Mouse (Mus musculus): ENCODE measurements around the gene Itgb4. TPM values are rescaled to one million over a fixed set of nuclear protein-coding genes. Genes with fewer than 3 reads are reported as not detected.

Itgb4 gene
- total RNA-seq, 2 experiments from 2014 or later, result 3.7 to 6.6 TPM

DNA sequence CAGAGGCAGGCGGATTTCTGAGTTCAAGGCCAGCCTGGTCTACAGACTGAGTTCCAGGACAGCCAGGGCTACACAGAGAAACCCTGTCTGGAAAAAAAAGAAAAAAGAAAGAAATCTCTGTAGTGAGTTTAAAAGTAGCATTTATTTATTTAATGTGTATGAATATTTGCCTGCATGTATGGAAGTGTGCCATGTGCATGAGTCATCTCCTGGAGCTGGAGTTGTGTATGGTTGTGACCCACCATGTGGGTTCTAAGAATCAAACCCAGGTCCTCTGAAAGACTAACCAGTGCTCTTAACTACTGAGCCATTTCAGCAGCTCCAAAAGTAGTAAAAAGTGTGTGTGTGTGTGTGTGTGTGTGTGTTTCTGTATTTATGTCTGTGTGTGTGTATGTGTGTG lies 68.8 kb downstream of the Itgb4 start:
- DNase-seq (ENCODE audit: low spot score in 2 of 2), result no peak
- intact Hi-C loops (cut with DNase I), result no loop called here

DNA sequence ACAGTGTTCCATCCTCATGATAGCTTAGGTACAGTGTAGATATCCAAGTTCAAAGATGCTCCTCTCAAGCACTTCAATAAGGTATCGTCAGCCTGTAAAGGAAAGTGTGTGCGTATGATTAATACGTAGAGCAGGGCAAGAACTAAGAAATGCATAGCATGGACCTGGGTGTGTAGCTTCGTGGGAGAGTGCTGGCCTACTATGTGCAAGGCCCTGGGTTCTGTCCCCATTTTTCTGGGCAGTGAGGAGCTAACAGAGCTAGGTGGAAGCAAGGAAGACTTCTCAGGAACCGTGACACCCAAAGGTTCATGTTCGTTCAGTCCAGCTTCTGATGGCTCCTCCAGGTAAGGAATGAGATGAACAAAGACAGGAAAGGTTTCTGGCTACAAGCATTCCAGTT lies 70.7 kb downstream of the Itgb4 start:
- no peak for DNase-seq (ENCODE audit: low spot score in 2 of 2)
- intact Hi-C loops (cut with DNase I), result no loop called here

DNA sequence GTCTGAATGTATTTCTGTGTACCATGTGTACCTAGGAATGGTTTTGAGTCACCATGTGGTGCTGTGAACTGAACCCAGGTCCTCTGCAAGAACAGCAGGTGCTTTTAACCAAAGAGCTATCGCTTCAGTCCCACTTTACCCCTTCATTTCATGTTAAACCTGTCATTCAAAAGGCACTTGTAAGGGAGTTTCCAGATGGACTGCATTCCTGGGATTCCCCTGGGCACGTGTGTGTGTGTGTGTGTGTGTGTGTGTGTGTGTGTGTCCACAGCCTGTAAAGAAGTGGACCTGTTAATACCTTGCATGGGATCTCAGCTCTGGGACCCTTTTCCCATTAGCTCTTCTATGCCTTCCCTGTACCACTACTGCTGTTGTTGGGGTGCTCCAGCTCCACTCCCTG lies 75.1 kb downstream of the Itgb4 start:
- DNase-seq (ENCODE audit: low spot score in 2 of 2), result no peak
- intact Hi-C loops (cut with DNase I), result no loop called here

DNA sequence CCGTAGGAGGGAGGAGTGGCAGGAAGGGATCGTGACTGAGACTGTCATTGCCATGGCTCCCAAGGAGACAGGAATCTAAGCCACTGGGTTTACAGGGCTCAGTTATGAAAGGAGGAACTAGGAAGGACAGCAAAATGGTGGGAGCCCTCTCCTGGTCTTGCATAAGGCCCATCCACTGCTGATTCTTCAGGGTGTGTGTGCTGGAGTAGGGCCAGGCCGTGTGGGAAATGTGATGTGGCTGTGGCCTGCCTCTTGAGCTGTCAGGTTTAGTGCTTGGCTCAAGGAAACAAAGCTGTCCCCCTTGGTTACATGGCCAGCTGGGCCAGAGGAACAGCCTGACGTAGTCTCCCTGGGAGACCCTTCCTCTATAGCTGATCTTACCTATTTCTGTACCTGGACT lies 75.7 kb downstream of the Itgb4 start:
- no peak for DNase-seq (ENCODE audit: low spot score in 2 of 2)
- intact Hi-C loops (cut with DNase I), result no loop called here

DNA sequence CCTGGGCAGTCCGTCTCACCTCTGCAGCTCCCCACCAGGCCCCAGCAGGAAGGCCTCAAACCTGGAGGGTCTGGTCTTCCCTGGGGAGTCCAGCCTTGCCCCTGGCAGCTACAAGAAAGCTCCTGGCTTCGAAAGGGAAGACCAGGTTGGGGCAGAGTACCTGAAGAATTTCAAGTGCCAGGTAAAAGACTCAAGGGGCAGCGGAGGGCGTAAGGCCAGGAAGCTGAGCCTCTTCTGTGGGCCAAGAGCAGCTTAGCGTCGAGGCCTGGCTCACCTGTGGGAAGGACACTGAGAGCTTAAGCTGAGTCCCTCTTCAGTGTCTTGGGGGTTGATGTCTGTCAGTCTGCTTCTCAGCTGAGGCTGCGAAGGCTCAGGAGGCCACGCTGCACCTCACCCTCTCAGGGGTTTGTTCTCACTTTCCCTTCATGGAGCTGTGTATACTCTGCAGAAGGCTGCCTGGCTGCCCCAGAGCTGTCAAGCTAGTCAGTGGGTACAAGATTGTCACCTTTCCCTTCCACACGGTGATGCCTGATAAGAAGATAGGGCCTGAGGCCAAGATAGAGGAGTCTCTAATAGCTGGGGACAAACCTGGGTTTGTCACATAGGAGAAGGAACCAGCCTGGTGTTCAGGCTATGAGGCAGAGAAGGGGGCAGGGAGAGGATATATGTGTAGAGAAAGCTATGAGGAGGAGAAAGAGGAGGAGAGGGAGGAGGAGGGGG lies 79.2 kb downstream of the Itgb4 start:
- intact Hi-C loops (cut with DNase I), result no loop called here
- DNase-seq (ENCODE audit: low spot score in 2 of 2), result no peak

DNA sequence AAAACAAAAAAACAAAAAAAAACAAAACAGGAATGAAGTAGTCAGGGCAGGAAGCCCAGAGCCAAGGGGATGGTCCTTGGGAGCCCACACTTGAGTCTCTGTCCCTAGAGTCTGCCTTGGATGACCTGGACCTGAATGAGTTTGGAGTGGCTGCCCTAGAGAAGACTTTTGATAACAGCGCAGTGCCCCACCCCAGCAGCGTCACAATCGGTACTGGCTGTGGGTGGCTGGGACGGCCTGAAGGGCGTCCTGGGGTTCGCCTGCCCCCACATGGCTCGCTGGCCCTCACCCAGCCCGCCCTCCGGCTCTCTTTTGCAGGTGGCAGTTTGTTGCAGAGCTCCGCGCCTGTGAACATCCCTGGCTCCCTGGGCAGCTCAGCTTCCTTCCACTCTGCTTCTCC lies 81.4 kb downstream of the Itgb4 start:
- intact Hi-C loops (cut with DNase I), result no loop called here
- DNase-seq (ENCODE audit: low spot score in 2 of 2), result no peak

DNA sequence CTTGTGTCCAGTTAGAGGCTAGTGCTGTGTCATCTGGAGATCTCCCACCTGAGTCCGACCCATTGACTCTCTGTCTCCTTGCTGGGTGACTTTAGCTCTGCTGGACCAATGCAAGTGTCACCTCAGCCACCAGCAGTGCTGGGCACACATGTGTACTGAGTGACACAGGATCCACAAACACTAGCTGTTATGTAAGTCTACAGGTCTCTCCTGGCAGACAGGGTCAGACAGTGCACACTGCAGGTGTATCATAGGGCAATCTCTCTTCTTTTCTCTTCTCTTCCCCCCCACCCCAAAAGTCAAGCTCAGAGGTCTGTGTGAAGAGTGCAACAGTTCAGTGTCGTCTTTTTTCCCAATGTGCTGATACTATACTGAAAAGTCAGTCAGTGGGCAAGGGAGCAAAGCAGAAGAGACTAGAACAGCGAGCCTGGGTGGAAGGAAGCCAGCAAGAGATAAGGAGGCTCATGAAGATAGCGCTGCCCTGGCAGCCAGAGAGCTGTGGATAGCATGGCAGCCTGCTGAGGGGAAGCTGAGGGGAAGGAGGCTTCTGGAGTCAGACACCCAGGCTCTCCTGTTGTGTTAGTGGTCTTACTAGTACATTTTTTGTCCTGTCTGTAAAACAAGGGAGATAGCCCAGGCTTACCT lies 82.8 kb downstream of the Itgb4 start:
- intact Hi-C loops (cut with DNase I), result no loop called here
- DNase-seq (ENCODE audit: low spot score in 2 of 2), result no peak

Other genes with a start within 250 kb of the Itgb4 start
- 10 to 100 TPM; 54.9 to 59.1 TPM for gene Tmem94, start 209.3 kb upstream of the Itgb4 start, total RNA-seq (2021)
- gene Caskin2, start 161.1 kb upstream of the Itgb4 start, total RNA-seq (2021), result 10 to 100 TPM; 18.8 to 20.7 TPM
- gene Tsen54, start 160.0 kb upstream of the Itgb4 start, total RNA-seq (2021), result 10 to 100 TPM; 12.5 to 12.7 TPM
- 1 to 10 TPM; 3.7 to 4.0 TPM for gene Llgl2, start 150.7 kb upstream of the Itgb4 start, total RNA-seq (2021)
- under 1 TPM; 0.11 to 0.23 TPM for gene Myo15b, start 116.3 kb upstream of the Itgb4 start, total RNA-seq (2021)
- gene Smim5, start 74.7 kb upstream of the Itgb4 start, total RNA-seq (2021), result under 1 TPM in 1 of 2 experiments, not detected in 1; 0.32 TPM
- not detected for gene Smim6, start 62.7 kb upstream of the Itgb4 start, total RNA-seq (2021)
- 10 to 100 TPM; 40.4 to 45.5 TPM for gene Sap30bp, start 41.4 kb upstream of the Itgb4 start, total RNA-seq (2021)
- gene Recql5, start 41.2 kb upstream of the Itgb4 start, total RNA-seq (2021), result 10 to 100 TPM; 22.3 to 26.3 TPM
- 10 to 100 TPM; 14.7 to 18.7 TPM for gene Galk1, start 38.0 kb downstream of the Itgb4 start, total RNA-seq (2021)
- 100 to 1,000 TPM; 225 to 260 TPM for gene H3f3b, start 53.3 kb downstream of the Itgb4 start, total RNA-seq (2021)
- gene Unk, start 55.6 kb downstream of the Itgb4 start, total RNA-seq (2021), result 10 to 100 TPM; 20.7 to 21.7 TPM
- 1 to 10 TPM in 1 of 2 experiments, under 1 TPM in 1; 0.82 to 1.0 TPM for gene Unc13d, start 103.3 kb downstream of the Itgb4 start, total RNA-seq (2021)
- gene Wbp2, start 112.3 kb downstream of the Itgb4 start, total RNA-seq (2021), result 100 to 1,000 TPM; 342 to 363 TPM
- gene Trim47, start 152.5 kb downstream of the Itgb4 start, total RNA-seq (2021), result 1 to 10 TPM; 7.0 to 7.4 TPM
- 1 to 10 TPM; 7.0 to 7.1 TPM for gene Trim65, start 156.4 kb downstream of the Itgb4 start, total RNA-seq (2021)
- 10 to 100 TPM; 53.0 to 53.8 TPM for gene Mrpl38, start 164.2 kb downstream of the Itgb4 start, total RNA-seq (2021)
- 10 to 100 TPM; 72.8 to 82.1 TPM for gene Fbf1, start 193.5 kb downstream of the Itgb4 start, total RNA-seq (2021)
- 10 to 100 TPM; 40.6 to 42.4 TPM for gene Ten1, start 224.1 kb downstream of the Itgb4 start, total RNA-seq (2021)
- 100 to 1,000 TPM; 110 to 111 TPM for gene Acox1, start 224.3 kb downstream of the Itgb4 start, total RNA-seq (2021)

Data from left cerebral cortex, postnatal 25 days (tissue).